Mouse (Mus musculus) liver, postnatal 0 days (tissue): Measurements from ENCODE around the gene Ccdc186.

ENCODE experiments used
- CTCF ChIP-seq: sonication (generic); IDR thresholded peaks from 2 replicates; pipeline ENCODE4 v1.5.1; 2016; ENCODE audit warnings: antibody characterized with exemption, low read depth
- EP300 ChIP-seq: IDR thresholded peaks from 2 replicates; pipeline ENCODE4 v1.6.1; 2016; ENCODE audit warnings: antibody characterized with exemption, low read depth, mild to moderate bottlenecking

GRCm38 (mm10) chr19:56760306-56760940, 61.6 kb downstream of the Ccdc186 start:
- TF ChIP-seq CTCF = no peak
- TF ChIP-seq EP300 = no peak
